Mouse (Mus musculus): ENCODE measurements around the gene Soga1.

- TF ChIP-seq CTCF (IDR thresholded peaks at IDR 0.05; ENCODE audit: low read depth), result no peak
- TF ChIP-seq EP300 (IDR thresholded peaks at IDR 0.05; ENCODE audit: low read depth), result no peak
Measured at GRCm38 (mm10) chr2:157076585-157076984, 2.5 kb downstream of the Soga1 start.
